Mouse (Mus musculus) gastrocnemius, adult 2 months (tissue): ENCODE measurements around the gene Rab6a. TPM values are rescaled to one million over a fixed set of nuclear protein-coding genes. Genes with fewer than 3 reads are reported as not detected.

Experiments used
- DNase-seq: peaks from one replicate; pipeline ENCODE4 v3.0.0; 2022
- H3K27ac ChIP-seq: fragments of 200-600 bp; 2 replicates; pipeline ENCODE4 v1.8.1; 2022; ENCODE audit warnings: mild to moderate bottlenecking
- H3K4me3 ChIP-seq: fragments of 200-600 bp; 2 replicates; pipeline ENCODE4 v1.8.1; 2022; ENCODE audit warnings: mild to moderate bottlenecking, moderate library complexity
- CTCF ChIP-seq: fragments of 200-600 bp; IDR thresholded peaks from 2 replicates; pipeline ENCODE4 v1.8.1; 2022; ENCODE audit warnings: antibody characterized with exemption, mild to moderate bottlenecking, moderate library complexity
- intact Hi-C: fragments of 180-260 bp; cut with DNase I; formaldehyde crosslinking; loops from one replicate; pipeline ENCODE4 v1.15.1; 2025
- total RNA-seq, 2 experiments: library from RNA; stranded (reverse); gene quantifications; 2 replicates each; pipeline ENCODE4 v1.2.3; 2021

Rab6a gene
- total RNA-seq, 2 experiments from 2014 or later = 64.9 to 67.6 TPM

DNA sequence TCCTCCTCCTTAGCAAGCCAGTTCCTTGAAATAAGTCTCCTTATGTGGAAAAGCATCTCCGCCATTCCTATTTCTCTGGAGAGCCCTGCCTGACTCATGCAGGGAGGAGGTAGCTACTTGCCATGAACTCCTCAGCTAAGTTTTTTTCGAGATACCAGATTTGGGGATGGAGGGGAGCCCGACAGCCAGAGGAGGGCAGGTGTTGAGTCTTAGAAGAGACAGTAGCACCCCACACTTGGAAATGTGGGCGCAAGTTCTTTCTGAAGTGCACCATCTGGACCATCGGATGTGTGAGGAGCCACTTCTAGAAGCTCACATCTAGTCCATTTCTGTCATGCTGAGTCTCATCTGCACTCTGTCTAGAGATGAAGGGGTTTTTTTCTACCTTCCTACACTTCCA, 63.4 kb downstream of the Rab6a start:
- DNase-seq = no peak

DNA sequence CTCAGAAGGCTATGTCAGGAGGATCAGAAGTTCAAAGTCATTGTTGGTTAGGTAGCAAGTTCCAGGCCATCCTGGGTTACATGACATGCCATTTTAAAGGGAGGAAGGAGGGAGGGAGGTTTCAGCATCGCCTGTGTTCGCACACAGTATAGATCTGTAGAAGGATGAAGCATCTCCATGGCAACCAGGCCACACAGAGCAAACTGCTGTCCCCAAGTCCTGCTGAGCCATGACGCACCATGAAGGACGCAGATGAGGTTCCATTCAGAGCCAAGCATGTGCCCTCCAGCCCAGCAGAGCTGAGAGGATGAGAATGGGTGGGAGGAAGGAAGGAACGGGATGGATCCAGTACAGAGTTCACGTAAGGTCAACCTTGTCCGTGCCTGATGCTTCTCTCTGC, 66.2 kb downstream of the Rab6a start:
- no peak for TF ChIP-seq CTCF
- intact Hi-C loops = no loop called here
- no peak overlapping the region for H3K4me3 ChIP-seq
- no peak for DNase-seq
- no peak overlapping the region for H3K27ac ChIP-seq

More for the DNA sequence above, 63.4 kb downstream of the Rab6a start:
- H3K4me3 ChIP-seq = no peak overlapping the region
- TF ChIP-seq CTCF = no peak
- H3K27ac ChIP-seq = no peak overlapping the region
- intact Hi-C loops = no loop called here

DNA sequence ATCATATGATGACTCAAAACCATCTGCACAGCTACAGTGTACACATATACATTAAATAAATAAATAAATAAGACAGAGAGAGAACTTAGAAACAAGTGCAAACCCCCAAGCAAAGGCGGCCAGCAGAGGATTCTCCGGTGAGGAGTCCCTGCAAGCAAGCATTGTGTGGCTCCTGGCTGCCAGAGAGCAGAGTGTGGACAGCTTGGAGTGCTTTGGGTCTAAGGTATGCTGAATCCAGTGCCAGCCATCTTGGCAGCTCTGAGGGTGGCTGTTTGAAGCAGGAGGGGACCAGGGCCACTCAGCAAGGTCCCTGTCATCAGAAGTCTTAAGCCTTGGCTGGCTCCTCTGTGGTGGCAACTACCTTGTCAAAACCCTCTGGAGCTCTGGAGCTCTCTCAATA, 67.7 kb downstream of the Rab6a start:
- intact Hi-C loops = no loop called here
- Histone ChIP-seq H3K27ac (no peak overlapping the region), H3K4me3 (no peak overlapping the region)
- no peak for DNase-seq
- TF ChIP-seq CTCF = no peak

DNA sequence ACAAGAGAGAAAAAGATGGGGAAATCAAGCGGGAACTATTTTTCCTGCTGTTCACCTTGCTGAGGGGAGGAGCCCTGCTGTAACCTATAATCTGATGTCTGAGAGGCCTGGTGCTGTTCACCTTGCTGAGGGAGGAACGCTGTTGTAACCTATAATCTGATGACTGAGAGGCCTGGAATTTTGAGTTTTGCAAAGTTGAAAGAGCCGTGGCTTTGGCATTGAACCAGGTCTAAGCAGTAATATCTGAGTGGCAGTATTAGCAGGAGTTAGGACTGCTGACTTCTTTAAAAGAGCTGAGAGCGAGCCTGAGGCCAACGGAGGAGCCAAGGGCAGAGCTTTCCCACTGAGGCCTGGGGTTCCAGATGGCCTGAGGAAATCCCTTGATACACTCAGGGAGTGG, 70.8 kb downstream of the Rab6a start:
- Histone ChIP-seq H3K27ac (no peak overlapping the region), H3K4me3 (no peak overlapping the region)
- intact Hi-C loops = no loop called here
- no peak for TF ChIP-seq CTCF
- DNase-seq = no peak

DNA sequence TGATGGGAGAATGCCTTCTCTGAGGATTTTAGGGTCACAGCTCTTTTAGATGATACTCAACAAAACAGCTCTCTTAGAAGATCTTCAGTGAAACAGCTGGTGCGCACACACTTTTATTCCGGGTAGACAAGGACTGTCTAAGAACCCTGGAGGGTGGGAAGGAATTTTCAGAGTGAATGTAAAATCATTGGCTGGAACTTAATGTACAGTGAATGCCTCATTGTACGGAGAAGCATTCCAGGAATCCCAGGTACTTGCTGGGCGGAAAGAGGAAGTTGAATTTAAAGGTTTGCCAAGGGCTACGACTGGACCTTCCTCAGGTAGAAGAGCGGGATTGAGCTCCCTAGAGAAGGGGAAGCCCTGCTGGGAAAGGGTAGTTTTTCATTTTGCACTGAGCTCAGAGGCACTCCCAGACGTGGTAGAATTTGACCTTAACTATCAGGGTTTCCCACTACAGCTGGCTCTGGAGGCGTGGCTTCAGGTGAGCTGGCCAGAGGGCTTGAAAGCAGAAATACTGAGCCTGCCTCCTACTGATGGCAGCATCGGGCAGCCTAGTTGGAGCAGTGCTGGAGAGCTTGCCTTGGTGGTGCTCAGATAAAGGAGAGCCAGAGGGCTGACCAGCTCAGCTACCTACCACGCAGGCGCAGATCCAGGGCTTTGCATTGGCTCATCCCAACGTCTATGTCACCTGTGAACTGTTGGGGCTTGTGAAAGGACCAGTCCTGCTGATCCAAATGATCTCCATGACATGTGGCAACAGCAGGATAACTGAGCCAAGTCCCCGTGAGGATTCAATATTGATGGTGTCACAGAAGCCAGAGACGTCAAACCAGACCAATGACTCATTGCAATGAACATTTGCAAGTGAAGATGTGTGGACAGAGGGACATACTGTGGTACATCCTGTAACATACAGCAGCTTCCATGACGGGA, 72.0 kb downstream of the Rab6a start:
- TF ChIP-seq CTCF = no peak
- no peak for DNase-seq

DNA sequence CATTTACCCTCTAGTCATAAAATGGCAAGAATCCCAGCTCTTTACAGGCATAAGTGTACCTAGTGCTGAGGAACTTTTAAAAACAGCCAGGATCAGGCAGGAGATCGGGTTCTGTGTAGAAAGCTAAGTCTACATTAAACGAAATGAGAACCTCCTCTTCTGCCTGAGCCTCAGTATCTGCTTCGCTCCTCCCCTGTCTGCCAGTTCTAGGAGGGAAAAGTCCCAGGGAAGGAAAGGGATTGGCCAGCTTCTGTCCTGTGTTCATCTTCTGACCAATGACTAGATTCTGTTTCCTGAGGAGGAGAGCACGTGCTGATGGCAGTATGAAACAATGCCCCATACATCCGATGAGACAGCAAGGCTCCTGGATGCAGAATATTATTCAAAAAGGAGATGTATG, 73.9 kb downstream of the Rab6a start:
- no peak overlapping the region for H3K4me3 ChIP-seq
- intact Hi-C loops = no loop called here
- no peak for DNase-seq
- no peak overlapping the region for H3K27ac ChIP-seq
- no peak for TF ChIP-seq CTCF

More for the DNA sequence above, 72.0 kb downstream of the Rab6a start:
- Histone ChIP-seq H3K27ac (no peak overlapping the region), H3K4me3 (no peak overlapping the region)
- intact Hi-C loops = no loop called here

DNA sequence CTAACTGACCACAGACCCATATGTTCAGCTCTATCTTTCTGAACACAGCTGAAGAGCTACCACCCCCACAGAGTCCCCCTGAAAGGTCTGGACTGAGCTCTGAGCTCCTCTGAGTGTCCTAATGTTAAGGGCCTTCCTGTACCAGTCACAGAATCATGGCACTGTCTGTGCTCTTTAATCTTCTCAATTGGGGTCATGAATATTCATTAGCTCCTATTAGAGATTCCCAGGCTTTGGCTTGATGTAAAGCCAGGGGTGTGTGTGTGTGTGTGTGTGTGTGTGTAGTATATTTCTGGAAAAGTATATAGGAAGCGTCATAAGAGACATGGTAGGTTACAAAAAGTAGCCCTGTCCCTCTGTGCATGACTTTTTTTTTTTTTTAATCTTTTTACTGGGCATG, 76.0 kb downstream of the Rab6a start:
- intact Hi-C loops = no loop called here
- TF ChIP-seq CTCF = no peak

DNA sequence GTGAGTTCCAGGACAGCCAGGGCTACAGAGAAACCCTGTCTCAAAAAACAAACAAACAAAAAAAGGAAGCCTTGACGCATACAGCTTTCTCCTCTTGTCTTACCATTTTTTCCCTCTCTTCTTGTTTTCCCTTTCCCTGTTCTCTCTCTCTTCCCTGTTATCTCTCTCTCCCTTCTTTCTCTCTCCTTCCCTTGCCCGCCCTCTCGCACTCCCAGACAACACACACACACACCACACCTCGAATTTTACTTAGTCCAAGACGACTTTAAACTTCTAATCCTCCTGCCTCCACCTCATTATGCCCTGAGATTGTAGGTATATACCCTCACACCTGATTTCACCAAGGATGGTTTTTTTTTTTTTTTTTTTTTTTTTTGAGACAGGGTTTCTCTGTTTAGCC, 76.9 kb downstream of the Rab6a start:
- DNase-seq = no peak
- Histone ChIP-seq H3K27ac (no peak overlapping the region), H3K4me3 (no peak overlapping the region)
- TF ChIP-seq CTCF = no peak
- intact Hi-C loops = loop anchor here (2.0 kb wide), 1 partner anchor 39 kb away; no protein-coding TSS in a partner anchor

More for the DNA sequence above, 76.0 kb downstream of the Rab6a start:
- no peak overlapping the region for H3K4me3 ChIP-seq
- no peak overlapping the region for H3K27ac ChIP-seq
- no peak for DNase-seq

DNA sequence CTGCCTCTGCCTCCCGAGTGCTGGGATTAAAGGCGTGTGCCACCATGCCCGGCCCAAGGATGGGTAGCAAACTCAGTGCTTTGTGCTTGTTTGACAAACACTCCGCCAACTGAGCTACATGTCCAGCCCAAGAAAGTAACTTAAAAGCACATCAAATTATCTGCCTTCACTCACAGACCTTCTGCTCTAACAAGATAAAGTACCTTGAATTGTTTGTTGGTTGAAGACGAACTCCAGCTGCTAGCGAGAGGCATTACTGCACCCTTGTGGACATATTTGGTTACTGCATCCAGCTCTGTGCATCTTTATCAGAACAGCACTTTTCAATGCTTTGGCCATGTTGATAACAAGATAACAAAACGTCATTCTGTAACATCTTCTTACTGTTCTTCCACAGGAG, 77.3 kb downstream of the Rab6a start:
- TF ChIP-seq CTCF = peak; percentile 88
- peak; percentile 47 for DNase-seq
- no peak overlapping the region for H3K4me3 ChIP-seq
- H3K27ac ChIP-seq = no peak overlapping the region
- intact Hi-C loops = loop anchor here (2.0 kb wide), 1 partner anchor 40 kb away; no protein-coding TSS in a partner anchor

DNA sequence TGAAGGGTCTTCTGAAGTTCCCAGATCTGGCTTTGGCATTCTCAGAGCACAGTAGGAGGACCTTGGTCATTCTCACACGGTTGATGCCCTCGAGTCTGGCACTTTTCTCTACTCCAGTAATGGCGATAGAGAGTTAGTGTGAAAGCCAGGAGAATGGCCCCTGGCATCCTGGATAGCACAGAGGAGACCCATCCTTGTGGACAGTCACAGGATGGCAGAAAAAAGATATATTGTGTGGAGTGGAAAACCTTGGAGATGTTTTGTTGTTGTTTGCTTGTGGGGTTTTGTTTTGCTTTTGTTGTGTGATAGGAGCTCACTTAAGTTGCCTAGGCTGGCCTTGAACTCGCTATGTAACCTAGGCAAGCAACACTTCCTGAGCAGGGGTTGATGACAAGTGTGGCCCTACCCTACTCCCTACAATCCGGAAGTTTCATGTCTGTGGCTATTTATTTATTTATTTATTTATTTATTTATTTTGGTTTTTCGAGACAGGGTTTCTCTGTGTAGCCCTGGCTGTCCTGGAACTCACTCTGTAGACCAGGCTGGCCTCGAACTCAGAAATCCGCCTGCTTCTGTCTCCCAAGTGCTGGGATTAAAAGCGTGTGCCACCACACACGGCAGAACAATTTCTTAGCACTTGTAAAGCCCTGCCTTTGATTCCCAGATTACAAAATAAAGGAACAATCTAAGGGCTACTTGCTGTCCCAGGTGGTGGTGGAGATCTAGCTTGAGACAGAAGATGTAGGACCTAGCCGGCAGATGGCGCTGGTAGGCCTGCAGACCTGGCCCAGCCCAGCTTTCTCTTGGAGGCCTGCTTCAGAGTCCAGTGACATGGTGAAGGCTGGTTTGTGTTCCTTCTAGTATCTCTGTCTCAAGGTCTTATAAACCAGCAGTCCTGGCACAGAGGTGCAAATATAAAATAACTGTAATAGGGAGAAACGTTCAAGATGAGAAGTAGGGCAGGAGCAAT, 78.1 kb downstream of the Rab6a start:
- Histone ChIP-seq H3K4me3 (no peak overlapping the region), H3K27ac (no peak overlapping the region)
- peak; percentile 85 for DNase-seq
- intact Hi-C loops = loop anchor here (1.0 to 5.0 kb wide), 4 partner anchors 41 to 182 kb away; no protein-coding TSS in a partner anchor
- TF ChIP-seq CTCF = peak; percentile 86

DNA sequence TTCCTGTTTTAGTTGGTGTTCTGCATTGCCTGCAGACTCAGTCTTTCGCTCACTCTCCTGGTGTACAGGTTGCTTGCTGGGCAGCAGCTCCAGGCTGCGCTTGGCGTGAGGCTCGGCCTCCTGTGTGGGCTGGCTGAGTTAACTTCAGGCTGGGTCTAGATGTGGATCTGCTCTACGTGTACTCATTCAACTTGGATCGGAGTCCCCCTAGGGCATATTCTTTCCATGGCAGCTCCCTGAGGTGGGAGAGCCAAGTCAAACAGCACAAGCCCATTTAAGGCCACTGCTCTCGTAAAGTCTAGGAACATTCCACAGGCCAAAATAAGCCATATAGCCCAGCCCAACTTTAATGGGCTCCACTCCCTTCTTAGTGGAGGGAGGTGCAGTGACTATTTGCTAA, 81.3 kb downstream of the Rab6a start:
- intact Hi-C loops = loop anchor here (5.0 kb wide), 2 partner anchors 129 to 179 kb away; no protein-coding TSS in a partner anchor
- peak; percentile 50 for DNase-seq
- no peak overlapping the region for H3K27ac ChIP-seq
- TF ChIP-seq CTCF = no peak
- H3K4me3 ChIP-seq = no peak overlapping the region

Other genes with a start within 250 kb of the Rab6a start
- gene C2cd3, start 235.2 kb upstream of the Rab6a start, total RNA-seq = 1 to 10 TPM; 4.8 to 7.2 TPM
- gene Ppme1, start 235.1 kb upstream of the Rab6a start, total RNA-seq = 10 to 100 TPM; 25.1 to 26.6 TPM
- gene Ucp3, start 134.4 kb upstream of the Rab6a start, total RNA-seq = 100 to 1,000 TPM; 141 to 174 TPM
- 10 to 100 TPM; 17.4 to 27.2 TPM for gene Ucp2, start 114.1 kb upstream of the Rab6a start, total RNA-seq
- gene Dnajb13, start 92.5 kb upstream of the Rab6a start, total RNA-seq = not detected
- 10 to 100 TPM; 11.4 to 13.2 TPM for gene Coa4, start 70.3 kb upstream of the Rab6a start, total RNA-seq
- gene Mrpl48, start 891 bp downstream of the Rab6a start, total RNA-seq = 10 to 100 TPM; 55.0 to 60.2 TPM
- 10 to 100 TPM; 29.7 to 48.8 TPM for gene Plekhb1, start 55.0 kb downstream of the Rab6a start, total RNA-seq
- 10 to 100 TPM; 43.6 to 44.3 TPM for gene Fam168a, start 99.2 kb downstream of the Rab6a start, total RNA-seq